Mouse (Mus musculus) liver (tissue): ENCODE data around the gene Ccdc33.

Source experiments
- DNase-seq: peaks from one replicate; pipeline ENCODE4 v3.0.0-alpha.2; 2020; ENCODE audit warnings: mixed read lengths

Ccdc33 gene

DNA sequence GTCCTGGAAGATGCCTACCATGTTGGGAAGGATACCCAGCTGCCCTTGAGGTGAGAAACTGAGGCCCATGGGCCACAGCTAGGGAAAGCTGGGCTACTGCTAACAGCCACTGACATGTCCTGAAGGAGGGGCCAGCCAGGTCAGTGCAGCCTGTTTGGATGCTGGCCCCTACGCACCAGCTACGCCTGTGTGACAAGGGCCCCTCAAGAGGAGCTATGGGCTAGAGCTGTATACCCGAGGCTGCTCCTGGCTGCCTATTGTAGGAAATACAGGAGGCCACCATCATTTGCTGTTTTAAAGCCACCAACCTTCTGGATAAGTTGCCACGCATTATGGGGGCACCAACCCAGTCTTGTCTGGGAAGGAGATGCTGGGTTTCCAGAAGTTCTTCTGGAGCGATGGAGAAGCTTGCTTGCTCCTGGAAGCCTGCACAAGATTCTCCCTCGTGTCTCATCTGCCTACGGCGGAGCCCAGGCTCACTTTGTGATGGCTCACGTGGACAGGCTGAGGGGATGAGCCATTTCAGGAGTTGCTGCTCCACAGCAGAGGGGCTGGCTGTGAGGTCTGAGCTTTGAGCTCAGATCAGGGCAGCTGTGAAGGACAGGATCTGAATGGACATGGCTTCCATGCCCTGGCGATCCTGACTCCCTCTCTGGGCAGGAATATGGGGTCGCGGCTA is 110.1 kb downstream of the Ccdc33 start:
- no peak for DNase-seq

DNA sequence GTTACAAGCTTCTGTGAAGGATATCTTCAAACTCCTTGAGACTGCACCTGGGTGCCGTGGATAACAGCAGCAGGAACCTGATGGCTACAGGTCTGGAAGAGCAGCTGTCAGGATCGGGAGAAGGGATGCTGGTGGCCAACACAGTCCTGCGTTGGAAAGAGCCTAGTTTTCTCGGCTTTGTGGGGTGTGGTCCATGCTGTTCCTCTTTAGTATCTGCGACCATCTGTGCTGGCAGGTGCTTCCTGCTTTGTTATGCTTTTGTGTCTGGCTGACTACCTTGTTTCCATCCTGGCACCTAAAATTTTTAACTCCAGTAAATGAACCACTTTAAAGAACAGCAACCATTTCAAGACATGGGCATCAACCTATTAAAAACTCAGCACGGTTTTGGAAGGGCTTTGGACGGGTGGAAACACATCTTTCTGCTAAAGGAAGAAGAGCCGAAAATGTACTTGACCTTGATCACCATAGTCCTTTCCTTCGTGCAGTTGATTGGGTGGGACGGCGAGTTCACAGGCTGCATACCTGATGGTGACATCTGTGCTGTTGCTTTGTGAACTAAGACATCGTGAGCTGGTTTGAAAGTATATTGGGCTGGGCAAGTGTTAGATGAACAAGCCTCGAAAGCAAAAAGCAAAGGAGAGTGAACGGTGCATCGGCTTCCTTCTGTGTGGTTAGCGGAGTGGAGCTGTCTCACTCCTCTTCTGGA is 112.7 kb downstream of the Ccdc33 start, which contains the start of gene Cyp11a1:
Cyp11a1 (plus strand) TSS at position 659 of the 709 bp plus-strand sequence.
- DNase-seq, result no peak

DNA sequence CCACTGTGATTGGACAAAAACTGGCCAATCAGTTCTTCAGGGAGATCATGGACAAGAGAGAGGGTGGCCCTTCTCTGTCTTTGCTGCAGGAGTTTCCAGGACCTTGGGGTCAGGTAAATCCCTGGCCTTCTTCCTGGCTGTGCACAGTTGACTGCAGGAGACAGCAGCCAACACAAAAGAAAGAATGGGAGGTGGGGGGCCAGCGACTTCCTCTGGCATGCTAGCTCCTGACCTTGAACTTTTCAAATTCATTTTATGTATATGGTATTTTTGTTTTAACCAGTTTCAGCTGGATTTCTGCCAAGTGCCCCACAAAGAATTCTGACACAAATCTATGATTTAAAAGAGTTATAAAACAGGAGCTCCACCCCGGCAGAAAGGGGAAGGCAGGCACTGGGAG is 115.4 kb downstream of the Ccdc33 start:
- DNase-seq, result no peak

DNA sequence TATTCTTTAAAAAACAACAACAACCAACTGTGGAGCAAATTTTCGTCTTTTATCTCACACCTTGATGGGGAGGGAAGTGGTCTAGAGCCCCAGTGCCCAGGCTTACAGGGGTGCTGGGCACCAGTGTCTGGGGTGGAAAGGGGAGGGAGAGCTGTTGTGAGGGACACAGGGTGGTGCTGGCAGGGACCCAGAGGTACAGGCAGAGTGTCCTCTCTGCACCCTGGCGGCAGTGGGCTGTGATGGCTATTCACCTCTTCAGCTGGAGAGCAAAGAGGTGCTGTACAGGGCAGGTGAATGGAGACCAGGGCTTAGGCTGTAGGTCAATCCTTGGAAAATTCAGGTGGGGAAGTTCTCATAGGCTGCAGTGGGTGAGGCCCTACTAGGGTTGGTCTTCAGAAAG is 118.9 kb downstream of the Ccdc33 start:
- no peak for DNase-seq

DNA sequence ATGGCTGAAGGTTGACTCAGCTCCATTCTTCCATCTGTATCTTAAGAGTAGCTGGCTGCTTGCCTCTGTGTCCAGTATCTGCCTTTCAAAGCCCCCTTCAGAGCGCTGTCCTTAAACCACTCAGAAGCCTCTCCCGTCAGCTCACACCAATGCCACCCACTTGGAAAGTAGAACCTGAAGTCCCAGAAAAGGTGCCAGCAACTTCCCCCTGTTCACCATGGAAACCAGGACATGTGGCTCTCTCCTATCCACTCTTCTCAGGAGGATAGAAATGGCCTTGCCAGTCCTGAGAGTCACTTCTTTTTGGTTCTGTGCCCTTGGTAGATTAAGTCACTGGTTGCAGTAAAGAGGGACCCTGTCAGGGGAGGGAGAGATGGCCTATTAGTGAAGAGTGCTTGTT is 119.9 kb downstream of the Ccdc33 start:
- no peak for DNase-seq

DNA sequence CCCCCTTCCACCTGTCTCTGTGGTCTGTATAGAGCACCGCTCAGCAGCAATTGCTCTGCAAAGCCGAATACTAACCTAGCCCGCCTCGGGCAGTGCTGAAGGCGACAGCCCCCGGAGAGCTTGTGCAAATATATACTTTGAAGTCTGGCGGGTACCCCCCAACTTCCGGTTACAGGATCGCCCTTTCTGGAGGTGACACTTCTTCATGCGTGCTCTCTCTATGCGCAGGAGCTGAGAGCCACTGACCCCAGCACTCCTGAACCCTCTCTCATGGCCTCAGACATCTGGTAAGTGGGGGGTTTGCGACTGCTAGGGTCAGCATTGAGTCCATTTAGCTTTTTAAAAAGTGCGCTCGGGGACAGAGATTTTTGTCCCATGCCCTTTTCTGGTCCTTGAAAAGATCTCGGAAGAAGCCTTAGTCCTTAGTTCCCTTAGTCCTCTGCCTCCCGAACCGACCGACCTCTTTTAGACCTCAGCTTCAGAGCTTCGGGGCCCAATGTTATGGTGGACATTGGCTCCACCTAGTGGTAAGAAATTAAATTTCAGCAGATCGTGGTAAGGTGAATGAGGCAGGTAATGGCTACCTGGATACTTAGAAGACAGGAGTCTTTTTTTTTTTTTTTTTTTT is 120.5 kb downstream of the Ccdc33 start:
- DNase-seq, result peak; percentile 36

DNA sequence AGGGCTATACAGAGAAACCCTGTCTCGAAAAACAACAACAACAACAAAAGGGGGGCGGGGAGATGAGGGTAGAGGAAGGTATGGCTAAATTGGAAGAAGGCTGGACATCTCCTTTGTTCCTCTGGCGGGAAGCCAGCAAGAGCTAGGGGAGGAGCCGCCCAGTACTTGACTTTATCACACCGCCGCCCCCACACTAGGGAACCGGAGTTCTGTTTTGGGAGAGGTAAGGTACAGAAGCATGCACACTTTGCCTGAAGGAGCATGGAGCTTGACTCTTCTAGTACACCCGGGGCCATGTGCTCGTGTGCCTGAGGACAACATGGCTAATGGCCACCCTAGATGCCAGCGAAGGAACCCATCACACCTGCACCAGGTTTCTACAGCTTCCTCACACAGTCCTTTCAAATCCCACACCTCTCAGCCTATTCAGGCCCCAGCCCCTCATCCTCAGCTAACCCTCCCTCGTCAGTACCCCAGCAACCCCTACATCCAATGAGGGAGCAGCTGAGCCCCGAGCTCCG is 121.1 kb downstream of the Ccdc33 start:
- no peak for DNase-seq

DNA sequence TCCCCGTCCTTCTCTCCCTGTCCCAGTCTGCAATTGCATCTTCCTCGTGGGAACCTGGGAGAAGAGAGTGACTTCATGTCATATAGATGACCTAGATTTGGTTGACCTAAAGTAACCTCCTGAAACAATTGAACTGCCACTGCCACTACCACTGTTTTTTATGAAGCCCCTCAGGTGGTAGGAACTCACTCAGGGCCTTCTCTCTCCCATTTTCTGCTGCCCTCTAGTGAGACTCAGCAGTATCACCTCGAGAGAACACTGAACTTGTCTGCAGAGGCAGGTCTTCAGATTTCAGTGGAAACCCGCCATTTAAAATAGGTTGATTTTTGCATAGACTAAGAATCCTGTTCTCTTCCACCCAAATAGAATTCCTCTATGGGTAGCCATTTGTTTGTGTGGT is 123.3 kb downstream of the Ccdc33 start:
- no peak for DNase-seq

DNA sequence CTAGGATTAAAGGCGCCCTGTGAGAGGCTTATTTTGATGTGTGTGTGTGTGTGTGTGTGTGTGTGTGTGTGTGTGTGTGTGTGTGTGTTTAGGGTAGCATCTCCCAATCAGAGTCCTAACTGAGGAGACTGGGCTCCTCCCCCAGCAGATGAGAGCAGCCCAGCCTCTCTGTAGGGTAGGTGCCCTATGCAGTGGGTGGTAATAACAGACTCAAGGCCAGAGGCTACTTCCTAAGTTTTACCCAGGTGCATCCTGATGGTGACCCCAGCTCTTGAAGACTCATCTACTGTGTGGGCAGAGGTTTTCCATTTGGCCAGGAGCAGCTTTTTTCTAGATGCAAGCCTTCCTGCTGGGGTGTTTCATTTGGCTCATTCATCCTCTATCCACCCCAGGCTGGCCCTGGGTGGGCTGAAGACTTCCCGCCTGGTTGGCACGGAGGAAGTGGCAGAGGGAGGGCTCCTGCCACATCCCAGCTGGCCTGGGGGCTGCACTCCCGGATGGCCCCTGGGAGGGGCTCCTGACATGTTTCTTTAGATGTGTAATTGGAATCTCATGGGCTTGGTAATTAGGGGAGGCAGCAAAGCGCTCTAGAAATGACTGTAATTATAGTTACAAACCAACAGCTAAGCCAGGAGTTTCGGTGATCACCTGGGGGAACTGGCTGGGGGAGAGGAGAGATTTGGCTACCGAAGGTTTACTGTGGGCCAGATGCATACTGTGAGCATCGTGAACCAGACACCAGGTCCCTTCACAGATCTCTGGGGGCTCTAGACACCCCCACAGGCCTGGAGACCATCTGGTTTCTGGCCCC is 125.6 kb downstream of the Ccdc33 start:
- no peak for DNase-seq

DNA sequence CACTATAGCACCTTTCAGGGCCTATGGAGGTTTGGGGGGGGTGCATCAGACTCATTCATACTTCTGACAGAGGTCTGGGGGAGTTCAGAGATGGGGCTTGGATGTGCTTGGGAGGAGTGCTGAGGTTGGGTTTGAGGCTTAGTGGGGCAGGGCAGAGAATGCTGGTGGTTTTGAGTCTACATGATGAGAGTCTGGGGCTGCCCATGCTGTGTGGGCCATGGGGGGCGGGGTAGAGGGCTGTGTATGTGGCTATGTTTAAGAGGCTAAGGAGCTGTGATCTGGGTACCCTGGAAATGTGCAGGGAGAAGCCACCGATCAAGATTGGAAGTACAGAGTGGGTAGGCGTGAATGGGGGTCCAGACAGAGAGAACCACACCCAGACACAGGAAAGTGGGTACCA is 126.6 kb downstream of the Ccdc33 start:
- DNase-seq, result no peak

DNA sequence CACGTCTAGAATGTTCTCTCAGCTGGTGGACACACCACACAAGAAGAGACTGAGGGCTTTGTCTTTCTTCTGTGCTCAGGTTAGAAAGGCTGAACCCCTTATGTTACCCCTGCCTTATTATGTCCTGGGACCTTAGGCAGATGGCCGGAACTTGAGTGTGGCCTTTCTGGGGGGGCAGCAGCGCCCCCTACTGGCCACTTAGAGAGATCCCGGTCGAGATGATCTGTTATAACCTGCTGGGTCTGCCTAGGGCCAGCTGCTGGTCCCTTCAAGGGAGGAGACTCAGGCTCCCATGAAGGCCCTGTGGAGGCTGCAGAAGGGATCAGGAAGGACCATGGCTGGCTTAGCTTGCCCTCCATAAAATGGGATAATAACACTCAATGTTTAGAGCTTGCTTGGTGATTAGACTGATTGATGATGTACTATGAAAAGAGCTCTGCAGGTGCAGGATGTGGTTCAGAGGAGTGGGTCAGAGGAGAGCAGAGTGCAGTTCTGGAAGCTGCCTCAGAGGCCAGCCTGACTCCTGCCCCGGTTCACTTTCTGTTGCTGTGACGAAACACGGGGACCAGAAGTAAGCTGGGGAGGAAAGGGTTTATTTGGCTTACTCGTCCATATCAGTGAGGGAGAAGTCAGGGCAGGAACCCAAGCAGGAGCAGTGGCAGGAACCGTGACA is 128.0 kb downstream of the Ccdc33 start:
- DNase-seq, result peak; percentile 26

DNA sequence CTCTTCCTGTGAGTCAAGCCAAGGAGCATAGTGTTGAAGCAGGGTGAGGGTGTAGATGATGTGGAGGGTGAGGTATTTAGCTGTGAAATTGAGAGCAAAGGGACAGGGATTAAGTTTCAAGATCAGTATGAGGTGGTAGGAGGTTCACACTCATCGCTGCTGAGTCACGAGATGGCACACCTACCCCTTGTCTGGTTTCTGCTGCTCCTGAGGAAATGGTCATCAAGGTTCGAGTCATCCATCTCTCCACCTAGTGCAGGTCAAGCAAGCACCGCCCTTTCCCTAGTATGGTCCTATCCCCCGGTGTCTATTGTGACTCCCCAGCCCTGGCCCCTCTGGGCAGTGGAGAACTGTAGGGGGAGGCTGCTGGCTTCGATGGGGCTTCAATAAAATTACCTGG is 129.3 kb downstream of the Ccdc33 start:
- DNase-seq, result no peak

DNA sequence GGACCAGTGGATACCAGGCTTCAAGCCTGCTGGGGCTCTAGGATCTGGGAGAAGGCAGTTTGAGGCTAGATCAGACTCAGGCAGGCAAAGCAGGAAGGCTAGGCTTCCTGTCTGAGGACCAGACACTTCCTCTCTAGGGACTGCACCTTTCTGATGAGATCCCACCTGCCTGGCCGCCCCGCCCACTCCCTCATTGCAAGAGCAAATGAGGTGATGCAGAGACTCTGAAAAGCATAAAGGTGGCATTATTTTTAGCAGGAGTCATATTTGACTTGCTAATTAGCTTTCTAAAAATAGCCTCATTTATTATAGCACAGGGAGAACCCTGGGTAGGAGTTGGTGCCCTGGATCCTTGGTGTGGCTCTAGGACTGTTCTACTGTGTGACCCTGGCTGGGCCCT is 130.5 kb downstream of the Ccdc33 start:
- DNase-seq, result no peak

DNA sequence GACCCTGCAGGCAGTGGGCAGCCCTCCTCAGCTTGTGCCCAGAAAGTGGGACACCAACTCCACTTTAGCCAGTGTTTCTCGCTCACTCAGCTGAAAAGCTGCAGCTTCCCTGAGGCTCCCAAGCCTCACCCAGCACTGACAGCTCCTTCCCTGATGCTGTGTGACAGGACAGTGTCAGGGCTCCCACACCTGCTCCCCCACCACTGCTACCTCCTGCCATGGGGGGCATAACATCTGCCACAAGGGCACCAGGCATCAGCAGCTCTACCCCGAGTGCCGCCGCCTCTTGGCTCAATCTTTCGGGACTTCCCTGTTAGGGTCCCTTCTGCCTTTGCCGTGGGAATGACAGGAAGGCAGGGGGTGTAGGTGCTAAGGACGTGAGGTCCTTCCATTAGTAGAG is 132.3 kb downstream of the Ccdc33 start:
- no peak for DNase-seq

DNA sequence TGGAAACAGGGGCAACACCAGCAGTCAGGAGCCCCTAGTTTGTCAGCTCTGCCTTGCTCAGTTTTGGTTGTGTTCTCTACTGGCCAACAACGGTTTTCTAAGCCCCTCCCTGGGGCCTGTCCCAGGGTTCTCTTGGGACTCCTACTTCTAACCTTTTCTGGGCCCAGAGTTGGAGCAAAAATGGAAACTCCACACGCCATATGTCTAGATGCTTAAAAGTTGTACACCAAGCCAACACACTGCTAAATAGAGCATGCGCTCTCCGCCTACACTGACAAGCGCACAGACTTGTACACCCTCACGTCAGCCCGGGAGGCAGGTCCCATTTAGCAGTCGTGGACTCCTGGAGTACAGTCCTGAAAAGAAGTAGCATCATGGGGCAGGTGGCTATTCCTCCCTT is 133.3 kb downstream of the Ccdc33 start:
- DNase-seq, result no peak

DNA sequence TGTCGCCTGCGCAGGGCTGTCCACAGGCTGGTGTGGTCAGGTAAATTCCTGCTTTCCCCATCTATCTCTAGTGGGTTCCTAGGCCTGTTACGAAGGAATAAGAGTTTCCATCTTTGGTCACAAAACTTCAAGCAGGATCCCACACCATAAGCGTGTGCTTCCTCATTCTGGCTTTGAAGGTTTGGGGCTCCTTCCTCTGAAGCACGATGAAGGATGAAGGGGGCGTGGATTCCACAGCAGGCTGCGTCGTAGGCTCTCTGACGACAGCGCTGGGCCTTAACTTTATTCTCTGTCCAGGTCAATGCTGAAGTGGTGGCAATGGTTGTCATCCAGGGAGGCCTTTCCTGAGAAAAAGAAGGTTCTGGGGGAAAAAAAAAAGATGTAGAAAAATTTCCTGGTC is 138.1 kb downstream of the Ccdc33 start:
- no peak for DNase-seq

DNA sequence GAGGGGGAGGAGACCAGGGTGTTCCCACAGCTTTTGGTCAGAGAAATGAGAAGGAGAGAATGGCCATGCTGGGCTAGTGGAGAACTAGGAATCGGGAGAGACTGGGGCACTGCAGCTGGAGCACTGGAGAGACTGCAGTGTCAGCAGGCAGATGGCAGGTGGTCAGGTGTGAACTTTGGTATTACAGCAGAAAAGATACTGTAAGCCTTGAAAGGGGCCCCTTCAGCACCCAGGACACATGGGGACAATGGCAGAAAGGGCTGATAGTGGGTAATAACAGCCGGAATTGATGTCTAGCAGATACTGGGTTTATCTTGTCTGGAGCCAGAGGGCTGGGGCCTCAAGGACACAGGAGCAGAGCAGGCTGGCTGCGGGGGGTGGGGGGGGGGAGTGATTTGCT is 139.8 kb downstream of the Ccdc33 start:
- no peak for DNase-seq
